Mouse (Mus musculus) heart, embryonic 14.5 days (tissue): ENCODE data around the gene Sipa1l1. TPM values are rescaled to one million over a fixed set of nuclear protein-coding genes. Genes with fewer than 3 reads are reported as not detected.

ENCODE experiments used
- ATAC-seq: fragments of 200-750 bp; cut with Nextera tagmentation; 2 replicates; pipeline ENCODE4 v1.8.0; 2017; ENCODE audit warnings: low read depth, moderate TSS enrichment; ENCODE audit not compliant: insufficient number of reproducible peaks, insufficient read depth, low FRiP score
- H3K27ac ChIP-seq, 2 experiments: fragments of 200-500 bp in 1 of 2; fragments of 300-500 bp in 1 of 2; sonication (generic) in 1 of 2; replicated peaks in 1 of 2; 2 replicates each; pipeline ENCODE4 v1.5.1; 2012 to 2014; ENCODE audit warnings: low read depth in 2 of 2, low read length in 2 of 2, control low read depth in 1 of 2, mild to moderate bottlenecking in 1 of 2, mixed read lengths in 1 of 2; ENCODE audit not compliant: control insufficient read depth in 1 of 2, insufficient read depth in 1 of 2
- H3K27me3 ChIP-seq: fragments of 300-500 bp; sonication (generic); 2 replicates; pipeline ENCODE4 v1.6.1; 2014; ENCODE audit warnings: mild to moderate bottlenecking, low read length, control low read depth; ENCODE audit not compliant: control insufficient read depth, insufficient read depth
- H3K36me3 ChIP-seq: fragments of 300-500 bp; sonication (generic); 2 replicates; pipeline ENCODE4 v1.6.1; 2014; ENCODE audit warnings: mild to moderate bottlenecking, control low read depth, low read length, mixed read lengths; ENCODE audit not compliant: control insufficient read depth, insufficient read depth
- H3K4me1 ChIP-seq, 2 experiments: fragments of 200-500 bp in 1 of 2; fragments of 300-500 bp in 1 of 2; sonication (generic) in 1 of 2; 2 replicates each; pipeline ENCODE4 v1.6.1; 2012 to 2014; ENCODE audit warnings: low read length in 2 of 2, control low read depth in 1 of 2, mixed read lengths in 1 of 2; ENCODE audit not compliant: control insufficient read depth in 2 of 2, insufficient read depth in 2 of 2
- H3K4me2 ChIP-seq: fragments of 300-500 bp; sonication (generic); 2 replicates; pipeline ENCODE4 v1.6.1; 2014; ENCODE audit warnings: mild to moderate bottlenecking, low read length
- H3K4me3 ChIP-seq, 2 experiments: fragments of 200-500 bp in 1 of 2; fragments of 300-500 bp in 1 of 2; sonication (generic) in 1 of 2; 2 replicates each; pipeline ENCODE4 v1.5.1; 2012 to 2014; ENCODE audit warnings: low read length in 2 of 2, mild to moderate bottlenecking in 2 of 2, control low read depth in 1 of 2, low read depth in 1 of 2, moderate library complexity in 1 of 2; ENCODE audit not compliant: control insufficient read depth in 1 of 2, insufficient read depth in 1 of 2
- H3K9ac ChIP-seq: fragments of 300-500 bp; sonication (generic); 2 replicates; pipeline ENCODE4 v1.6.1; 2014; ENCODE audit warnings: mild to moderate bottlenecking, low read length
- H3K9me3 ChIP-seq: fragments of 300-500 bp; sonication (generic); 2 replicates; pipeline ENCODE4 v1.6.1; 2016; ENCODE audit warnings: low read length, control low read depth; ENCODE audit not compliant: control insufficient read depth
- WGBS: fragments of 180-500 bp; shearing (Covaris S2); extraction: QIAGEN DNeasy Blood & Tissue Kit; methylation state at CpG from one replicate; pipeline ENCODE4 v1.1.7; 2014; 5-methylcytosine and 5-hydroxymethylcytosine counted together
- polyA plus RNA-seq: library from polyadenylated mRNA; unstranded; fragments of >200 nt; fragmentation: Nextera tagmentation; extraction: Ambion mirVana; gene quantifications from 2 replicates; pipeline ENCODE4 v1.2.1, GENCODE M21; 2014

The Sipa1l1 gene
- polyA plus RNA-seq, 1 experiment from 2014 or later: 25.6 TPM

GRCm38 (mm10) chr12:82446609-82447024, 277.5 kb downstream of the Sipa1l1 start:
- Histone ChIP-seq H3K9ac (no peak overlapping the region), H3K27ac (no peak overlapping the region), H3K4me3 (no peak overlapping the region), H3K4me2 (no peak overlapping the region), H3K36me3 (peaks cover 61% of the 10 kb centered on the region), H3K4me1 (no peaks in the 10 kb centered on the region; a peak in 1 of 4 replicates), H3K9me3 (no peaks in the 10 kb centered on the region), H3K27me3 (no peaks in the 10 kb centered on the region)
- WGBS: 91% methylated on average over 8 of the region's 8 CpGs
- ATAC-seq: no peak

GRCm38 (mm10) chr12:82448129-82448815, 279.2 kb downstream of the Sipa1l1 start:
- Histone ChIP-seq H3K9me3 (0 out of 2 replicates have a peak, but pooled peaks cover 2% of the 10 kb centered on the region), H3K9ac (no peak overlapping the region), H3K27me3 (no peaks in the 10 kb centered on the region), H3K4me3 (no peak overlapping the region), H3K27ac (no peak overlapping the region), H3K4me2 (no peak overlapping the region), H3K36me3 (peaks cover 51% of the 10 kb centered on the region), H3K4me1 (no peaks in the 10 kb centered on the region; a peak in 1 of 4 replicates)
- ATAC-seq: no peak
- 74% methylated on average over 9 of the region's 9 CpGs for WGBS

GRCm38 (mm10) chr12:82452428-82452827, 283.3 kb downstream of the Sipa1l1 start:
- H3K4me2 ChIP-seq: no peak overlapping the region
- H3K27ac ChIP-seq: no peak overlapping the region
- no peak overlapping the region for H3K4me3 ChIP-seq
- no peaks in the 10 kb centered on the region for H3K27me3 ChIP-seq
- peaks cover 31% of the 10 kb centered on the region for H3K36me3 ChIP-seq
- WGBS: 69% methylated on average over 2 of the region's 2 CpGs
- 0 out of 2 replicates have a peak, but pooled peaks cover 2% of the 10 kb centered on the region for H3K9me3 ChIP-seq
- ATAC-seq: no peak
- H3K4me1 ChIP-seq: no peaks in the 10 kb centered on the region; a peak in 1 of 4 replicates
- H3K9ac ChIP-seq: no peak overlapping the region

- no peaks in the 10 kb centered on the region for H3K27me3 ChIP-seq
- no peak for ATAC-seq
- H3K9me3 ChIP-seq: 0 out of 2 replicates have a peak, but pooled peaks cover 2% of the 10 kb centered on the region
- no peaks in the 10 kb centered on the region; a peak in 1 of 4 replicates for H3K4me1 ChIP-seq
- H3K4me2 ChIP-seq: no peak overlapping the region
- H3K36me3 ChIP-seq: peaks cover 11% of the 10 kb centered on the region
- no peak overlapping the region for H3K4me3 ChIP-seq
- 78% methylated on average over 6 of the region's 6 CpGs for WGBS
- H3K9ac ChIP-seq: no peak overlapping the region
- no peak overlapping the region for H3K27ac ChIP-seq
Measured at GRCm38 (mm10) chr12:82454415-82454814, 285.3 kb downstream of the Sipa1l1 start.

GRCm38 (mm10) chr12:82455700-82456413, 286.7 kb downstream of the Sipa1l1 start:
- ATAC-seq: no peak
- WGBS: 76% methylated on average over 10 of the region's 10 CpGs
- H3K4me1 ChIP-seq: no peaks in the 10 kb centered on the region
- no peak overlapping the region for H3K27ac ChIP-seq
- no peaks in the 10 kb centered on the region for H3K36me3 ChIP-seq
- no peak overlapping the region for H3K4me3 ChIP-seq
- H3K9me3 ChIP-seq: 0 out of 2 replicates have a peak, but pooled peaks cover 2% of the 10 kb centered on the region
- no peaks in the 10 kb centered on the region for H3K27me3 ChIP-seq
- H3K4me2 ChIP-seq: no peak overlapping the region
- no peak overlapping the region for H3K9ac ChIP-seq

GRCm38 (mm10) chr12:82456414-82456805, 287.3 kb downstream of the Sipa1l1 start:
- Histone ChIP-seq H3K27me3 (no peaks in the 10 kb centered on the region), H3K27ac (no peak overlapping the region), H3K9ac (no peak overlapping the region), H3K36me3 (no peaks in the 10 kb centered on the region), H3K4me1 (no peaks in the 10 kb centered on the region), H3K4me2 (no peak overlapping the region), H3K9me3 (0 out of 2 replicates have a peak, but pooled peaks cover 2% of the 10 kb centered on the region), H3K4me3 (no peak overlapping the region)
- no peak for ATAC-seq
- 70% methylated on average over 1 of the region's 1 CpGs for WGBS

- Histone ChIP-seq H3K9ac (no peak overlapping the region), H3K9me3 (0 out of 2 replicates have a peak, but pooled peaks cover 1% of the 10 kb centered on the region), H3K27ac (no peak overlapping the region), H3K4me1 (no peaks in the 10 kb centered on the region), H3K4me2 (no peak overlapping the region), H3K36me3 (no peaks in the 10 kb centered on the region), H3K27me3 (no peaks in the 10 kb centered on the region), H3K4me3 (no peak overlapping the region)
- ATAC-seq: no peak
- 87% methylated on average over 6 of the region's 6 CpGs for WGBS
Measured at GRCm38 (mm10) chr12:82457609-82458008, 288.5 kb downstream of the Sipa1l1 start.
